Mouse (Mus musculus) liver, embryonic 14.5 days (tissue): ENCODE results near the gene Nup210.

Experiments used
- CTCF ChIP-seq: IDR thresholded peaks from 2 replicates; pipeline ENCODE4 v1.5.1; 2016; ENCODE audit warnings: antibody characterized with exemption, low read depth, control low read depth
- EP300 ChIP-seq: IDR thresholded peaks from 2 replicates; pipeline ENCODE4 v1.6.1; 2016; ENCODE audit warnings: antibody characterized with exemption, low read depth

GRCm38 (mm10) chr6:91001566-91001965 lies 115.1 kb downstream of the Nup210 start:
- TF ChIP-seq CTCF (no peak), EP300 (no peak)
